In genomic region chr17:88058280-88058679, GRCm38 (mm10) we compare ENCODE assay signal across 15 mouse cellular contexts. TPM values are rescaled to one million over a fixed set of nuclear protein-coding genes. Genes with fewer than 3 reads are reported as not detected.
A peak's percentile ranks its signal among the peaks of the same experiment; 100 is the strongest.
DNase-seq lines count a peak whose midpoint lies in the region; ATAC-seq and TF ChIP-seq lines count a peak whose summit lies in the region.
"Had no signal": no experiment of that assay in that cellular context is flagged by ENCODE, and none has a peak within 500 bp of the region (broad histone marks: within the 10 kb centered on the region; RNA-seq: fewer than 3 reads in every experiment).

No protein-coding gene starts in this region.

- no peak overlapping the region for H3K4me3 ChIP-seq in embryonic facial prominence, embryonic 11.5 days (ENCODE audit: low read depth, low read length)
- no peak overlapping the region for H3K4me3 ChIP-seq in embryonic facial prominence, embryonic 10.5 days
- no peak overlapping the region for H3K4me3 ChIP-seq in heart, postnatal 0 days (ENCODE audit: low read depth, low read length)
- no peak overlapping the region for H3K4me3 ChIP-seq in midbrain, embryonic 12.5 days
- H3K4me3 ChIP-seq in midbrain, embryonic 16.5 days (ENCODE audit: low read depth, low read length), result no peak overlapping the region

- no peak for TF ChIP-seq CTCF in heart, postnatal 0 days (IDR thresholded peaks at IDR 0.05; ENCODE audit: low read depth)

- no peak for DNase-seq in embryonic facial prominence, embryonic 11.5 days (ENCODE audit: low spot score)
- DNase-seq in embryonic facial prominence, embryonic 10.5 days (ENCODE audit: low spot score), result no peak
- DNase-seq in heart, postnatal 0 days (ENCODE audit: low spot score), result no peak
- DNase-seq in heart, postnatal 36 days, result no peak
- DNase-seq in gastrocnemius, postnatal 10 days, result no peak
- DNase-seq: adrenal gland, postnatal 25 days; cerebellum, adult 11 months; embryo, embryonic 11 days; kidney, postnatal 25 days; lung, postnatal 14 days; right cerebral cortex, postnatal 25 days; thymus, postnatal 14 days had no signal

- H3K36me3 ChIP-seq in embryonic facial prominence, embryonic 11.5 days (replicated peaks; ENCODE audit: control insufficient read depth, insufficient read depth, low read depth, low read length), result no peaks in the 10 kb centered on the region
- H3K36me3 ChIP-seq in embryonic facial prominence, embryonic 10.5 days (replicated peaks), result peaks cover 18% of the 10 kb centered on the region; the same call in 1 of the 2 replicates
- H3K36me3 ChIP-seq in heart, postnatal 0 days (replicated peaks; ENCODE audit: control insufficient read depth, insufficient read depth, low read length), result no peaks in the 10 kb centered on the region
- H3K36me3 ChIP-seq in midbrain, embryonic 12.5 days, result peaks cover 3% of the 10 kb centered on the region; the same call in 1 of the 2 replicates
- no peaks in the 10 kb centered on the region for H3K36me3 ChIP-seq in midbrain, embryonic 16.5 days (ENCODE audit: control insufficient read depth, insufficient read depth, low read length)

- 82% methylated on average over 2 of the region's 2 CpGs for WGBS in embryonic facial prominence, embryonic 11.5 days
- WGBS in embryonic facial prominence, embryonic 10.5 days, result 82% methylated on average over 2 of the region's 2 CpGs
- WGBS in heart, postnatal 0 days, result 54% methylated on average over 2 of the region's 2 CpGs
- WGBS in midbrain, embryonic 12.5 days, result 75% methylated on average over 2 of the region's 2 CpGs
- 66% methylated on average over 2 of the region's 2 CpGs for WGBS in midbrain, embryonic 16.5 days

- ATAC-seq in embryonic facial prominence, embryonic 11.5 days (replicated peaks; ENCODE audit: insufficient number of reproducible peaks, low FRiP score, low TSS enrichment, low read depth), result 0 out of 2 replicates have a peak, but pooled peaks have one; percentile 25
- ATAC-seq in heart, postnatal 0 days (ENCODE audit: insufficient read depth, low read depth), result 0 out of 2 replicates have a peak, but pooled peaks have one; percentile 8
- ATAC-seq in midbrain, embryonic 12.5 days (ENCODE audit: low FRiP score, low read depth), result no peak
- no peak for ATAC-seq in midbrain, embryonic 16.5 days
- peak; percentile 22; the same call in 1 of the 2 replicates for ATAC-seq in megakaryocyte, adult 5-6 weeks (ENCODE audit: poor library complexity, severe bottlenecking)

- intact Hi-C loops in heart, postnatal 36 days (cut with DNase I), result no loop called here

- no peak overlapping the region for H3K27ac ChIP-seq in embryonic facial prominence, embryonic 11.5 days (replicated peaks; ENCODE audit: low read depth, low read length)
- H3K27ac ChIP-seq in embryonic facial prominence, embryonic 10.5 days (replicated peaks), result no peak overlapping the region
- H3K27ac ChIP-seq in heart, postnatal 0 days (ENCODE audit: low read depth), result peak overlapping the region; percentile 8; the same call in 1 of the 2 replicates
- no peak overlapping the region for H3K27ac ChIP-seq in midbrain, embryonic 12.5 days (replicated peaks)
- no peak overlapping the region for H3K27ac ChIP-seq in midbrain, embryonic 16.5 days (ENCODE audit: low read length)

- no peaks in the 10 kb centered on the region for H3K4me1 ChIP-seq in embryonic facial prominence, embryonic 11.5 days (ENCODE audit: control insufficient read depth, insufficient read depth, low read length)
- peaks cover 13% of the 10 kb centered on the region for H3K4me1 ChIP-seq in embryonic facial prominence, embryonic 10.5 days
- peaks cover 31% of the 10 kb centered on the region for H3K4me1 ChIP-seq in heart, postnatal 0 days (ENCODE audit: control insufficient read depth, insufficient read depth)
- peaks cover 12% of the 10 kb centered on the region for H3K4me1 ChIP-seq in midbrain, embryonic 12.5 days
- H3K4me1 ChIP-seq in midbrain, embryonic 16.5 days (ENCODE audit: control insufficient read depth, insufficient read depth, low read length), result peaks cover 29% of the 10 kb centered on the region

- H3K27me3 ChIP-seq in embryonic facial prominence, embryonic 11.5 days (ENCODE audit: control insufficient read depth, insufficient read depth, low read length), result no peaks in the 10 kb centered on the region
- no peaks in the 10 kb centered on the region for H3K27me3 ChIP-seq in embryonic facial prominence, embryonic 10.5 days (replicated peaks; ENCODE audit: low read depth, poor library complexity, severe bottlenecking)
- no peaks in the 10 kb centered on the region for H3K27me3 ChIP-seq in heart, postnatal 0 days (ENCODE audit: control insufficient read depth, insufficient read depth, low read length)
- H3K27me3 ChIP-seq in midbrain, embryonic 12.5 days, result no peaks in the 10 kb centered on the region
- no peaks in the 10 kb centered on the region for H3K27me3 ChIP-seq in midbrain, embryonic 16.5 days (ENCODE audit: control insufficient read depth, insufficient read depth, low read depth, low read length)

- H3K4me2 ChIP-seq in embryonic facial prominence, embryonic 11.5 days (ENCODE audit: low read depth, low read length), result no peak overlapping the region
- H3K4me2 ChIP-seq in heart, postnatal 0 days (ENCODE audit: low read depth, low read length), result peak overlapping the region; percentile 15; the same call in 1 of the 2 replicates
- H3K4me2 ChIP-seq in midbrain, embryonic 12.5 days (replicated peaks), result no peak overlapping the region
- H3K4me2 ChIP-seq in midbrain, embryonic 16.5 days (ENCODE audit: low read length), result no peak overlapping the region

- TF ChIP-seq EP300 in heart, postnatal 0 days (IDR thresholded peaks at IDR 0.05; ENCODE audit: low read depth), result no peak

- no peaks in the 10 kb centered on the region for H3K9me3 ChIP-seq in embryonic facial prominence, embryonic 11.5 days (replicated peaks; ENCODE audit: control insufficient read depth, low read length)
- no peaks in the 10 kb centered on the region for H3K9me3 ChIP-seq in embryonic facial prominence, embryonic 10.5 days
- no peaks in the 10 kb centered on the region for H3K9me3 ChIP-seq in heart, postnatal 0 days (replicated peaks; ENCODE audit: control insufficient read depth, low read length)
- no peaks in the 10 kb centered on the region for H3K9me3 ChIP-seq in midbrain, embryonic 12.5 days
- H3K9me3 ChIP-seq in midbrain, embryonic 16.5 days (replicated peaks; ENCODE audit: control insufficient read depth, low read length, poor library complexity, severe bottlenecking), result no peaks in the 10 kb centered on the region

- H3K9ac ChIP-seq in embryonic facial prominence, embryonic 11.5 days (replicated peaks; ENCODE audit: low read length), result no peak overlapping the region
- no peak overlapping the region for H3K9ac ChIP-seq in heart, postnatal 0 days (replicated peaks; ENCODE audit: low read depth, low read length)
- 0 out of 2 replicates have a peak overlapping the region, but pooled peaks have one; percentile 32 for H3K9ac ChIP-seq in midbrain, embryonic 12.5 days (replicated peaks)
- H3K9ac ChIP-seq in midbrain, embryonic 16.5 days (ENCODE audit: low read depth, low read length), result no peak overlapping the region

RNA-seq across cellular contexts. Expression of gene Fbxo11, which starts 6.8 kb away (rescaled TPM):
- 31.5 and 36.4 TPM in 2 replicates for polyA plus RNA-seq in embryonic facial prominence, embryonic 11.5 days (2014; fragmentation: Nextera tagmentation; extraction: Ambion mirVana)
- 16.7 and 17.5 TPM in 2 replicates for polyA plus RNA-seq in embryonic facial prominence, embryonic 10.5 days (2016; fragmentation: Nextera tagmentation; extraction: Ambion mirVana)
- total RNA-seq in heart, postnatal 0 days (2014; rRNA removed; ENCODE audit: low replicate concordance), result 11.4 and 20.0 TPM in 2 replicates
- polyA plus RNA-seq in heart, postnatal 0 days (2015; fragmentation: Nextera tagmentation; extraction: Ambion mirVana), result 7.7 and 8.7 TPM in 2 replicates
- total RNA-seq in heart, postnatal 36 days (2021), result 10 to 100 TPM; 34.4 to 42.4 TPM
- 33.0 and 35.0 TPM in 2 replicates for polyA plus RNA-seq in midbrain, embryonic 12.5 days (2016; fragmentation: Nextera tagmentation; extraction: Ambion mirVana)
- polyA plus RNA-seq in midbrain, embryonic 16.5 days (2015; fragmentation: Nextera tagmentation; extraction: Ambion mirVana), result 28.1 and 29.7 TPM in 2 replicates
- 43.6 and 45.8 TPM in 2 replicates for total RNA-seq in megakaryocyte, adult 5-6 weeks (2015)
- 30.7 and 41.6 TPM in 2 replicates for total RNA-seq in megakaryocyte, adult 5-6 weeks (2017)
- total RNA-seq in gastrocnemius, postnatal 10 days (2021), result 10 to 100 TPM; 37.7 to 50.5 TPM

Comparison
In these comparisons a context has a peak if more than half of its experiments do, and no peak if none do; other contexts are left out.
1. ATAC-seq: peak in embryonic facial prominence, embryonic 11.5 days (single experiment), heart, postnatal 0 days (single experiment) and megakaryocyte, adult 5-6 weeks (single experiment); none in midbrain, embryonic 12.5 days (single experiment) and midbrain, embryonic 16.5 days (single experiment).